14 mouse cellular contexts compared by ENCODE assay signal in the genomic region with DNA sequence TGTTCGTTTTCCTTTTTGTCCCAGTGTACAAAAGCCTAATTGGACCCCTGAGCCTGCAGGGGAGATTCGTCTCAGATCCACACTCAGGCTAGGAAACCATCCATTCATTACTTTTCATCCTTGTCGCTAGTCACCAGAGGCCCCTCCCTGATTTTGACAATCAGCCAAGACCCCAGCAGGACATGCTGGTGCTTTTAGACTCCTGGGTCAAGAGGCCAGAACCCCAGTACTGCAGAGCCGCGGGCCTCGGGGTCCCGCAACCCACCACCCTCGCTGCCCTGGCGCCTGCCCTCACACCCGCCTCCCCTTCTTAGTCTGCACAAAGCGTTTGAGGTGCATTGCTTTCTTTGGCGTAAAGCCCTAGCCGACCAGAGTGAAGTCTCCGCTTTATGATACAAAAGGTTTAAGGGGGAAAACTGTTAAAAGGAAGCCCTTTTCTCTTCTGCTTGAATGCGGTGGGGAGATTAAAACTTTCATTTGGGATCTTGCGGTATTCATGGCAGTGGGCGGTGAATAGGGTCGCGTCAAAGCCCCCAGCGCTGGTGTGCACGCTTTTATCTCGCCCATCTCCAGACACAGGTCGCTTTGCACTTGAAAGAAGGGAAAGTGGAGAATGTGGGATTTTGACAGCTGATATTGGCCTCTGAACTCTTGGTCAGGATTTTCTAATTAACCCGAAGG. TPM values are rescaled to one million over a fixed set of nuclear protein-coding genes. Genes with fewer than 3 reads are reported as not detected.
A peak's percentile ranks its signal among the peaks of the same experiment; 100 is the strongest.
DNase-seq lines count a peak whose midpoint lies in the region; ATAC-seq and TF ChIP-seq lines count a peak whose summit lies in the region.
"Had no signal": no experiment of that assay in that cellular context is flagged by ENCODE, and none has a peak within 500 bp of the region (broad histone marks: within the 10 kb centered on the region; RNA-seq: fewer than 3 reads in every experiment).

No protein-coding gene starts in this region.

- no peak overlapping the region for H3K27ac ChIP-seq in heart, embryonic 12.5 days (ENCODE audit: poor library complexity, severe bottlenecking)
- no peak overlapping the region for H3K27ac ChIP-seq in limb, embryonic 12.5 days
- H3K27ac ChIP-seq in limb, embryonic 10.5 days, result no peak overlapping the region
- H3K27ac ChIP-seq in limb, embryonic 14.5 days (replicated peaks; ENCODE audit: low read depth, low read length), result no peak overlapping the region
- H3K27ac ChIP-seq in liver, embryonic 11.5 days (ENCODE audit: low read depth, low read length), result no peak overlapping the region
- H3K27ac ChIP-seq in gastrocnemius, adult 2 months, result no peak overlapping the region
- H3K27ac ChIP-seq: neural tube, embryonic 12.5 days had no signal

- H3K9ac ChIP-seq in heart, embryonic 12.5 days, result no peak overlapping the region
- no peak overlapping the region for H3K9ac ChIP-seq in limb, embryonic 12.5 days (replicated peaks)
- no peak overlapping the region for H3K9ac ChIP-seq in limb, embryonic 14.5 days (ENCODE audit: low read depth, low read length, severe bottlenecking)
- H3K9ac ChIP-seq in liver, embryonic 11.5 days (ENCODE audit: low read depth, low read length), result no peak overlapping the region
- H3K9ac ChIP-seq: neural tube, embryonic 12.5 days had no signal

- no peaks in the 10 kb centered on the region for H3K36me3 ChIP-seq in heart, embryonic 12.5 days
- no peaks in the 10 kb centered on the region for H3K36me3 ChIP-seq in limb, embryonic 12.5 days
- H3K36me3 ChIP-seq in limb, embryonic 10.5 days, result no peaks in the 10 kb centered on the region
- no peaks in the 10 kb centered on the region for H3K36me3 ChIP-seq in limb, embryonic 14.5 days (ENCODE audit: control insufficient read depth, insufficient read depth, low read length)
- H3K36me3 ChIP-seq in liver, embryonic 11.5 days (ENCODE audit: control insufficient read depth, insufficient read depth, low read length), result no peaks in the 10 kb centered on the region
- H3K36me3 ChIP-seq: neural tube, embryonic 12.5 days had no signal

- no peak for ATAC-seq in heart, embryonic 12.5 days (ENCODE audit: insufficient number of reproducible peaks, low FRiP score)
- no peak for ATAC-seq in limb, embryonic 12.5 days (ENCODE audit: insufficient number of reproducible peaks, insufficient read depth, low FRiP score, low TSS enrichment, low read depth)
- no peak for ATAC-seq in limb, embryonic 14.5 days (ENCODE audit: low FRiP score, low read depth)
- ATAC-seq in liver, embryonic 11.5 days (replicated peaks; ENCODE audit: low FRiP score), result no peak
- ATAC-seq: Patski had no signal

- no peak for TF ChIP-seq CTCF in gastrocnemius, adult 2 months (IDR thresholded peaks at IDR 0.05)

- peak overlapping the region; percentile 26 for H3K4me3 ChIP-seq in heart, embryonic 12.5 days
- no peak overlapping the region for H3K4me3 ChIP-seq in limb, embryonic 12.5 days (replicated peaks)
- H3K4me3 ChIP-seq in limb, embryonic 10.5 days, result no peak overlapping the region
- H3K4me3 ChIP-seq in limb, embryonic 14.5 days (replicated peaks; ENCODE audit: low read length), result peak overlapping the region; percentile 5; the same call in 1 of the 2 replicates
- no peak overlapping the region for H3K4me3 ChIP-seq in liver, embryonic 11.5 days (ENCODE audit: low read depth, low read length)
- H3K4me3 ChIP-seq in gastrocnemius, adult 2 months, result no peak overlapping the region
- H3K4me3 ChIP-seq: neural tube, embryonic 12.5 days had no signal

- TF ChIP-seq POLR2A in limb, embryonic 14.5 days (IDR thresholded peaks at IDR 0.05; ENCODE audit: borderline replicate concordance, extremely low read depth, insufficient read depth, insufficient read length), result no peak

- WGBS in heart, embryonic 12.5 days, result 4% methylated on average over 24 of the region's 24 CpGs
- WGBS in limb, embryonic 12.5 days, result 4% methylated on average over 24 of the region's 24 CpGs
- WGBS in limb, embryonic 10.5 days, result 4% methylated on average over 24 of the region's 24 CpGs
- 2% methylated on average over 24 of the region's 24 CpGs for WGBS in limb, embryonic 14.5 days
- WGBS in liver, embryonic 11.5 days, result 6% methylated on average over 24 of the region's 24 CpGs

- H3K4me2 ChIP-seq in heart, embryonic 12.5 days, result peak overlapping the region; percentile 57
- peak overlapping the region; percentile 25 for H3K4me2 ChIP-seq in limb, embryonic 12.5 days
- peak overlapping the region; percentile 30 for H3K4me2 ChIP-seq in limb, embryonic 14.5 days (replicated peaks; ENCODE audit: low read depth, low read length, severe bottlenecking)
- H3K4me2 ChIP-seq in liver, embryonic 11.5 days, result no peak overlapping the region
- H3K4me2 ChIP-seq: neural tube, embryonic 12.5 days had no signal

- DNase-seq in heart, postnatal 10 days, result no peak
- DNase-seq in limb, embryonic 10.5 days (ENCODE audit: low spot score), result no peak
- DNase-seq in embryo, embryonic 9.5 days (ENCODE audit: extremely low spot score), result peak; percentile 45
- DNase-seq in limb, embryonic 14.5 days (ENCODE audit: low spot score), result no peak
- no peak for DNase-seq in liver, embryonic 11.5 days (ENCODE audit: low spot score)
- no peak for DNase-seq in gastrocnemius, adult 2 months
- DNase-seq: adrenal gland, postnatal 10 days; liver had no signal

- H3K27me3 ChIP-seq in heart, embryonic 12.5 days (replicated peaks), result peaks cover 49% of the 10 kb centered on the region
- H3K27me3 ChIP-seq in limb, embryonic 12.5 days, result peaks cover 55% of the 10 kb centered on the region
- H3K27me3 ChIP-seq in limb, embryonic 10.5 days (ENCODE audit: low read depth, poor library complexity, severe bottlenecking), result peaks cover 63% of the 10 kb centered on the region
- H3K27me3 ChIP-seq in limb, embryonic 14.5 days (ENCODE audit: control insufficient read depth, insufficient read depth, low read length), result 0 out of 2 replicates have a peak, but pooled peaks cover 7% of the 10 kb centered on the region
- H3K27me3 ChIP-seq in liver, embryonic 11.5 days (replicated peaks; ENCODE audit: control insufficient read depth, insufficient read depth, low read length), result peaks cover 23% of the 10 kb centered on the region

- intact Hi-C loops in heart, postnatal 10 days (cut with DNase I), result no loop called here
- intact Hi-C loops in gastrocnemius, adult 2 months (cut with DNase I), result no loop called here

- peaks cover 10% of the 10 kb centered on the region for H3K4me1 ChIP-seq in heart, embryonic 12.5 days (replicated peaks)
- peaks cover 8% of the 10 kb centered on the region for H3K4me1 ChIP-seq in limb, embryonic 12.5 days (replicated peaks)
- peaks cover 12% of the 10 kb centered on the region for H3K4me1 ChIP-seq in limb, embryonic 10.5 days
- 0 out of 2 replicates have a peak, but pooled peaks cover 4% of the 10 kb centered on the region for H3K4me1 ChIP-seq in limb, embryonic 14.5 days (ENCODE audit: control insufficient read depth, insufficient read depth, low read length)
- H3K4me1 ChIP-seq in liver, embryonic 11.5 days (replicated peaks; ENCODE audit: control insufficient read depth, insufficient read depth, low read length), result no peaks in the 10 kb centered on the region
- H3K4me1 ChIP-seq: neural tube, embryonic 12.5 days had no signal

- no peaks in the 10 kb centered on the region for H3K9me3 ChIP-seq in heart, embryonic 12.5 days (replicated peaks)
- no peaks in the 10 kb centered on the region for H3K9me3 ChIP-seq in limb, embryonic 12.5 days
- no peaks in the 10 kb centered on the region for H3K9me3 ChIP-seq in limb, embryonic 10.5 days (replicated peaks)
- no peaks in the 10 kb centered on the region for H3K9me3 ChIP-seq in limb, embryonic 14.5 days (ENCODE audit: control insufficient read depth, low read length)
- no peaks in the 10 kb centered on the region for H3K9me3 ChIP-seq in liver, embryonic 11.5 days (ENCODE audit: control insufficient read depth, low read length)
- H3K9me3 ChIP-seq: neural tube, embryonic 12.5 days had no signal

RNA-seq across cellular contexts. Expression of a gene that starts 25.3 kb away (rescaled TPM):
- polyA plus RNA-seq in heart, embryonic 12.5 days (2016; fragmentation: Nextera tagmentation; extraction: Ambion mirVana), result 0.20 TPM in 1 of 2 replicates, not detected in the other
- total RNA-seq in heart, postnatal 10 days (2021), result not detected
- polyA plus RNA-seq in limb, embryonic 12.5 days (2016; fragmentation: Nextera tagmentation; extraction: Ambion mirVana), result 0.26 and 0.31 TPM in 2 replicates
- not detected in 2 replicates for polyA plus RNA-seq in limb, embryonic 10.5 days (2016; fragmentation: Nextera tagmentation; extraction: Ambion mirVana)
- 3.4 and 4.0 TPM in 2 replicates for polyA plus RNA-seq in limb, embryonic 14.5 days (2012; rRNA removed)
- 2.2 and 4.3 TPM in 2 replicates for polyA plus RNA-seq in limb, embryonic 14.5 days (2014; fragmentation: Nextera tagmentation; extraction: Ambion mirVana)
- 0.08 TPM in 1 of 2 replicates, not detected in the other for polyA plus RNA-seq in liver, embryonic 11.5 days (2014; fragmentation: Nextera tagmentation; extraction: Ambion mirVana)
- not detected for total RNA-seq in gastrocnemius, adult 2 months (2021)
- total RNA-seq: adrenal gland, postnatal 10 days; megakaryocyte progenitor cell, adult 5-6 weeks had no signal
- polyA plus RNA-seq: Patski; urinary bladder, adult 2 months had no signal

Comparison
In these comparisons a context has a peak if more than half of its experiments do, and no peak if none do; other contexts are left out.
1. H3K4me3 ChIP-seq: peak in heart, embryonic 12.5 days (single experiment) and limb, embryonic 14.5 days (single experiment); none in limb, embryonic 12.5 days (single experiment), limb, embryonic 10.5 days (single experiment), liver, embryonic 11.5 days (single experiment) and gastrocnemius, adult 2 months (single experiment).